Mouse (Mus musculus): ENCODE data around the gene Ankrd33. TPM values are rescaled to one million over a fixed set of nuclear protein-coding genes. Genes with fewer than 3 reads are reported as not detected.

Gene Ankrd33
- polyA plus RNA-seq, 1 experiment from 2014 or later: not detected

DNA sequence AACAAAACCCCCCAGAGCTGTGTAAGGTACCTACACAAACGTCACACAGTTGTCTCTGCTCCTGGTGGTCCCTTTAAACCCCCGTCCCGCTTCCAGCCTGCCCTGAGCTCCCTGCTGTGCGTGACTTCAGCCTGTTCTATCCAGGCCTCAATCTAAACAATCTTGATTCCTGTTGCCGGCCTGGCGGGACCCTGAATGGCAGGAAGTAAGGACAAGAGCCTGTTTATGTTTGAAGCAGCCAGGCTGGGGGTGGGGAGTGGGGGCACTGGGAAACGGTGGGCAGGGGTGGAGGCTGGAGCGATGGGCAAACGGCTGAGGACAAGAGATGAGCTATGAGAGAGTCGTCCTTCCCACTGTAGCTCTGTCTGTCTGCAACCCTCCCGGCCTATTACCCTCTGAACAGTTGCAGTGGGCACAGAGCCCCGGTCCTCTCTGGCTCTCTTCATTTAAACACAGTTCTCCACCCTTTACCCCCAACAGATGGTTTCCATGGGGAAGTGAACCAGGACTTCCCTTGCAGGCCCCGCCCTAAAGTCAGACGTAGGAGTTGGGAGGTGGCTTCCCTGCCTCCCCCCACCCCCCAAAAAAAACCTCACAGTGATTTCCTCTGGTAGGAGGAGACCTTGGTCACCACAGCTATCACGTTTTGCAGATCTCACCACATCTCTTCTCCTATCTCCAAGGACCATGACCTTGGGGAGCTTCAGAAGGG is 18.6 kb downstream of the Ankrd33 start:
- ATAC-seq (ENCODE audit: low read depth) (no peak; the same call in 1 of the 2 replicates), DNase-seq (ENCODE audit: low spot score) (peak; percentile 71)
- 15% methylated on average over 15 of the region's 15 CpGs for WGBS
- H3K9me3 ChIP-seq (ENCODE audit: control insufficient read depth, low read length): no peaks in the 10 kb centered on the region
- peak overlapping the region; percentile 16; the same call in 1 of the 2 replicates for H3K4me3 ChIP-seq (ENCODE audit: low read depth, low read length)
- peaks cover 9% of the 10 kb centered on the region; the same call in 1 of the 2 replicates for H3K27me3 ChIP-seq (replicated peaks; ENCODE audit: control insufficient read depth, insufficient read depth, low read length)
- peaks cover 30% of the 10 kb centered on the region for H3K4me1 ChIP-seq (ENCODE audit: control insufficient read depth, insufficient read depth, low read length)
- H3K9ac ChIP-seq (ENCODE audit: low read depth, low read length): peak overlapping the region; percentile 37; the same call in 1 of the 2 replicates
- peak overlapping the region; percentile 45 for H3K4me2 ChIP-seq (ENCODE audit: low read depth, low read length)
- H3K36me3 ChIP-seq (ENCODE audit: control insufficient read depth, insufficient read depth, low read length): no peaks in the 10 kb centered on the region
- peak overlapping the region; percentile 75 for H3K27ac ChIP-seq (replicated peaks; ENCODE audit: low read depth, low read length)

DNA sequence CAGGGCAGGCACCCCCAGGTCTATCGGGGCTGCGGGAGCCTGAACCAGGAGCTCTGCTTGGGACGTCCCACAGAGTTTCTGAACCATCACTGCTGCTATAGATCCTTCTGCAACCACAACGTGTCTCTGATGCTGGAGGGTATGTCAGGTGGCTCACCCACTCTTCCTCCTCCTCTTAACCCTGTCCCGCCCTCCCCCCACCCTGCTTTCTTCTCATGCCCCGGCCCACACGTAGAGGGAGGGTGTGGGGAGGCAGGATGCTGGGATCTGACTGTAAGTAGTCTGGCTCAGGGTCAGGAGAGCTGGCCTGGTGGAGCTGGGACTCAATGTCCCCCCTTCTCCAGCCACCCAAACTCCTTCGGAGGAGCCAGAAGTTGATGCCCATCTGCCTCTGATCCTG is 19.9 kb downstream of the Ankrd33 start:
- Histone ChIP-seq H3K36me3 (ENCODE audit: control insufficient read depth, insufficient read depth, low read length) (no peaks in the 10 kb centered on the region), H3K9me3 (ENCODE audit: control insufficient read depth, low read length) (no peaks in the 10 kb centered on the region), H3K4me3 (ENCODE audit: low read depth, low read length) (no peak overlapping the region), H3K9ac (ENCODE audit: low read depth, low read length) (no peak overlapping the region), H3K4me1 (ENCODE audit: control insufficient read depth, insufficient read depth, low read length) (peaks cover 36% of the 10 kb centered on the region), H3K27ac (replicated peaks; ENCODE audit: low read depth, low read length) (peak overlapping the region; percentile 75; the same call in 1 of the 2 replicates), H3K4me2 (ENCODE audit: low read depth, low read length) (peak overlapping the region; percentile 45), H3K27me3 (replicated peaks; ENCODE audit: control insufficient read depth, insufficient read depth, low read length) (no peaks in the 10 kb centered on the region)
- WGBS: 44% methylated on average over 7 of the region's 8 CpGs
- no peak for ATAC-seq (ENCODE audit: low read depth)
- no peak for DNase-seq (ENCODE audit: low spot score)

DNA sequence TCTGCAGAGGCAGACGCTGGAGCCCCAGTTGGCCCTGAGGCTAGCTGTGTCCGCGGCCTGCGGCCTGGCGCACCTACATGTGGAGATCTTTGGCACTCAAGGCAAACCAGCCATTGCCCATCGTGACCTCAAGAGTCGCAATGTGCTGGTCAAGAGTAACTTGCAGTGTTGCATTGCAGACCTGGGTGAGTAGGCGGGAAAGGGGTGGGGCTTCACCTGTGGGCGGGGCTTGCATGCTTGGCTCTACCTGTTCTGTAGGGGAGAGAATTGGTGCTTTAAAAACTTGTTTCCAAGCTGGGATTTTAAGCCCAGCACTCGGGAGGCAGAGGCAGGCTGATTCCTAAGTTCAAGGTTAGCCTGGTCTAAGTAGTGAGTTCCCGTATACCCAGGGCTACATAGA is 21.9 kb downstream of the Ankrd33 start:
- no peak for ATAC-seq (ENCODE audit: low read depth)
- H3K4me1 ChIP-seq (ENCODE audit: control insufficient read depth, insufficient read depth, low read length): peaks cover 30% of the 10 kb centered on the region
- 83% methylated on average over 11 of the region's 11 CpGs for WGBS

DNA sequence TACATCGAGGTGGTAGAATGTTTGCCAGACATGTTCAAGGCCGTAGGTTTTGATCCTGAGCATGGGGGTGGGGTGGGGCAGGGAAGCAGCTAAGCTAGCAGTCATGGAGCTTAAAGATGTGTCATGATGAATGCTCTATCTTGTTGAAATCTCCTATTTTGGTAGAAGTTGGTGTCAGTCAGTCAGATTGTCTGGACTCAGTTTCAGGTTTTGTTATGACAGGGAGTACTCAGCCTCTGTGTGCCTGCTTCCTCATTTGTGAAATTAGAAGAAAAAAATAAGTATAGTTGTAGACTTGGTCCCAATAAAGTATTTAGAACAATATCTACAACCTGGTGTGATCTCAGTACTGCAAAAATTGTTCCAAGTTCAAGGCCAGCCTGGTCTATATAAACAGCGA is 23.1 kb downstream of the Ankrd33 start:
- H3K4me2 ChIP-seq (ENCODE audit: low read depth, low read length): no peak overlapping the region
- ATAC-seq (ENCODE audit: low read depth) (no peak), DNase-seq (ENCODE audit: low spot score) (no peak)
- H3K36me3 ChIP-seq (ENCODE audit: control insufficient read depth, insufficient read depth, low read length): no peaks in the 10 kb centered on the region
- H3K9ac ChIP-seq (ENCODE audit: low read depth, low read length): no peak overlapping the region
- no peaks in the 10 kb centered on the region for H3K27me3 ChIP-seq (replicated peaks; ENCODE audit: control insufficient read depth, insufficient read depth, low read length)
- no peaks in the 10 kb centered on the region for H3K9me3 ChIP-seq (ENCODE audit: control insufficient read depth, low read length)
- WGBS: 72% methylated on average over 3 of the region's 3 CpGs
- no peak overlapping the region for H3K4me3 ChIP-seq (ENCODE audit: low read depth, low read length)
- peaks cover 35% of the 10 kb centered on the region for H3K4me1 ChIP-seq (ENCODE audit: control insufficient read depth, insufficient read depth, low read length)
- no peak overlapping the region for H3K27ac ChIP-seq (replicated peaks; ENCODE audit: low read depth, low read length)

More for the DNA sequence above, 21.9 kb downstream of the Ankrd33 start:
- Histone ChIP-seq H3K9ac (ENCODE audit: low read depth, low read length) (no peak overlapping the region), H3K27ac (replicated peaks; ENCODE audit: low read depth, low read length) (no peak overlapping the region), H3K27me3 (replicated peaks; ENCODE audit: control insufficient read depth, insufficient read depth, low read length) (no peaks in the 10 kb centered on the region), H3K36me3 (ENCODE audit: control insufficient read depth, insufficient read depth, low read length) (no peaks in the 10 kb centered on the region), H3K4me3 (ENCODE audit: low read depth, low read length) (no peak overlapping the region), H3K9me3 (ENCODE audit: control insufficient read depth, low read length) (no peaks in the 10 kb centered on the region), H3K4me2 (ENCODE audit: low read depth, low read length) (no peak overlapping the region)
- DNase-seq (ENCODE audit: low spot score): no peak

DNA sequence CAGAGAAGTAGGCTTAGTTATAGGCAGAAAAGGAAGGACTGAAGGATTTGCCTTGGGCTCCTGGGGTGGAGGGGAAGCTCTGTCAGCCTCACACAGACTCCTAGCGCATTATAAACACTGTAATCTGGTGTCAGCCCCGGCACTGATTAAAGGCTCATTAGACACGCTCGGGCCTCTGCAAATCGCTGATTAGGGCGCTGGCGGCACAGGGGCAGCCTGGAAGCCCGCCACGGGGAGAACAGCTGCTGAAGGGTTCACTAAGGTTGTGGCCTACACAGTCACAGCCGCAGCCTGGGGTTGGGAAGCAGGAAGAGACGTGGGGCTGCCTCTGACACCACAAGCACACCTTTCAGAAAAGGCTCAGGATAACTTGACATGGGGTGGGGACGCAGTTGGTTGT is 24.3 kb downstream of the Ankrd33 start:
- no peaks in the 10 kb centered on the region for H3K9me3 ChIP-seq (ENCODE audit: control insufficient read depth, low read length)
- no peak overlapping the region for H3K9ac ChIP-seq (ENCODE audit: low read depth, low read length)
- WGBS: 11% methylated on average over 12 of the region's 12 CpGs
- no peaks in the 10 kb centered on the region for H3K36me3 ChIP-seq (ENCODE audit: control insufficient read depth, insufficient read depth, low read length)
- H3K4me3 ChIP-seq (ENCODE audit: low read depth, low read length): no peak overlapping the region
- H3K27ac ChIP-seq (replicated peaks; ENCODE audit: low read depth, low read length): peak overlapping the region; percentile 24
- DNase-seq (ENCODE audit: low spot score): peak; percentile 73
- no peaks in the 10 kb centered on the region for H3K27me3 ChIP-seq (replicated peaks; ENCODE audit: control insufficient read depth, insufficient read depth, low read length)
- H3K4me2 ChIP-seq (ENCODE audit: low read depth, low read length): no peak overlapping the region
- ATAC-seq (ENCODE audit: low read depth): no peak
- H3K4me1 ChIP-seq (ENCODE audit: control insufficient read depth, insufficient read depth, low read length): peaks cover 40% of the 10 kb centered on the region

DNA sequence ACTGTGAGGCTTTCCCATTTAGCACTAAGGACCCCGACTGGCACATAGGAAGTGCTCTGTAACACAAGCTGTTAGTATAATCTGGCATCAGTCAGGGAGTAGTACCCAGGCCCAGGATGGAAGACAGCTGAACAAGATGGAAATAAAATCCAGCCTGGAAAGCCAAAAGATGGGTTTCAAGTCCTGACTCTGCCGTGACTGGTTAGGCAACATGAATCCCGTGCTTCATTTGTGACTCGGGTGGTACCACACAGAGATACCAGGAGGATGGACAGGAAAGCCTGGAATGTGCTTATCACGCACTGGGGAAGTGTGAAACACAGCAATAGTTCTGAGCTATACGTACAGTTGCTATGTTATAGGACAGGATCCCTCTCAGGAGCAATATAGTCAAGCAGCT is 25.0 kb downstream of the Ankrd33 start:
- Histone ChIP-seq H3K27me3 (replicated peaks; ENCODE audit: control insufficient read depth, insufficient read depth, low read length) (no peaks in the 10 kb centered on the region), H3K36me3 (ENCODE audit: control insufficient read depth, insufficient read depth, low read length) (no peaks in the 10 kb centered on the region), H3K9me3 (ENCODE audit: control insufficient read depth, low read length) (no peaks in the 10 kb centered on the region), H3K9ac (ENCODE audit: low read depth, low read length) (no peak overlapping the region; the same call in 1 of the 2 replicates), H3K27ac (replicated peaks; ENCODE audit: low read depth, low read length) (peak overlapping the region; percentile 24), H3K4me3 (ENCODE audit: low read depth, low read length) (no peak overlapping the region), H3K4me2 (ENCODE audit: low read depth, low read length) (0 out of 2 replicates have a peak overlapping the region, but pooled peaks have one; percentile 0), H3K4me1 (ENCODE audit: control insufficient read depth, insufficient read depth, low read length) (peaks cover 45% of the 10 kb centered on the region)
- ATAC-seq (ENCODE audit: low read depth): no peak
- no peak for DNase-seq (ENCODE audit: low spot score)
- 43% methylated on average over 6 of the region's 6 CpGs for WGBS

DNA sequence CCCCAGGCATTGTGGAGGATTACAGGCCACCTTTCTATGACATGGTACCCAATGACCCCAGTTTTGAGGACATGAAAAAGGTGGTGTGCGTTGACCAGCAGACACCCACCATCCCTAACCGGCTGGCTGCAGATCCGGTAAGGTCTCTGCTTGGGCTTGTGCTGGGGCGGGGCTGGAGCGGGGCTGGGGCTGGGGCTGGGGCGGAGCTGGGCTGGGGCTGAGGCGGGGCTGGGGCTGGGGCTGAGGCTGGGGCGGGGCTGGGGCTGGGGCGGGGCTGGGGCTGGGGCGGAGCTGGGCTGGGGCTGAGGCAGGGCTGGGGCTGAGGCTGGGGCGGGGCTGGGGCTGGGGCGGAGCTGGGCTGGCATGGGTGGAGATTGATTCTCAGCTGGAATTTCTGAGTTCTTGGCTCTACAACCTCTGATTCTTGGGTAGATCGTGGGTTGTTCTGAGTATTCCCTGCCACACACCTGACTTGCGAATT is 25.5 kb downstream of the Ankrd33 start:
- Histone ChIP-seq H3K4me2 (ENCODE audit: low read depth, low read length) (0 out of 2 replicates have a peak overlapping the region, but pooled peaks have one; percentile 0), H3K27ac (replicated peaks; ENCODE audit: low read depth, low read length) (no peak overlapping the region; the same call in 1 of the 2 replicates), H3K9ac (ENCODE audit: low read depth, low read length) (no peak overlapping the region), H3K9me3 (ENCODE audit: control insufficient read depth, low read length) (no peaks in the 10 kb centered on the region), H3K27me3 (replicated peaks; ENCODE audit: control insufficient read depth, insufficient read depth, low read length) (no peaks in the 10 kb centered on the region), H3K36me3 (ENCODE audit: control insufficient read depth, insufficient read depth, low read length) (no peaks in the 10 kb centered on the region), H3K4me3 (ENCODE audit: low read depth, low read length) (no peak overlapping the region), H3K4me1 (ENCODE audit: control insufficient read depth, insufficient read depth, low read length) (peaks cover 50% of the 10 kb centered on the region)
- ATAC-seq (ENCODE audit: low read depth): peak; percentile 53
- WGBS: 7% methylated on average over 8 of the region's 14 CpGs
- no peak for DNase-seq (ENCODE audit: low spot score)

DNA sequence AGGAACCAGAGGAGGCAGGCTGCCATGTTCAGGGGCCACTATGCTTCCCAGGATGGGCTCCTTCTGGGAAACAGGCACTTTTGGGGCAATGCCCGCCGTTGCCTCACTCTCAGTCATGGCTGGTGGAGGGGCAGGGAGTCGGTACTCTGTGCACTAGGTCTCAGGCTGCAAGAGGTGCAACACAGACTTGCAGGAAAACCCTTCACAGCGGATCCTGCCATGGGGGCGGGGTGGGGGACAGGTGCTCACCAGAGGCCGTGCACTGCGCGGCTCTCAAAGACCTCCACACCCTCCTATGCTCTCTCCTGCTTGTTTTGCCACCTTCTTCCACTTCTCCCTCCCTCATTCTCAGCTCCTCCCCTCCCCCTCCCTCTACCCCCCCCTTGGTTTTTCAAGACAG is 27.1 kb downstream of the Ankrd33 start:
- Histone ChIP-seq H3K27ac (replicated peaks; ENCODE audit: low read depth, low read length) (no peak overlapping the region), H3K4me2 (ENCODE audit: low read depth, low read length) (no peak overlapping the region), H3K4me3 (ENCODE audit: low read depth, low read length) (no peak overlapping the region), H3K9me3 (ENCODE audit: control insufficient read depth, low read length) (no peaks in the 10 kb centered on the region), H3K9ac (ENCODE audit: low read depth, low read length) (no peak overlapping the region), H3K4me1 (ENCODE audit: control insufficient read depth, insufficient read depth, low read length) (peaks cover 51% of the 10 kb centered on the region), H3K36me3 (ENCODE audit: control insufficient read depth, insufficient read depth, low read length) (no peaks in the 10 kb centered on the region), H3K27me3 (replicated peaks; ENCODE audit: control insufficient read depth, insufficient read depth, low read length) (no peaks in the 10 kb centered on the region)
- DNase-seq (ENCODE audit: low spot score): no peak
- ATAC-seq (ENCODE audit: low read depth): no peak
- 48% methylated on average over 6 of the region's 8 CpGs for WGBS
